Mouse (Mus musculus) ES-E14 (cell line): ENCODE results near the gene Tacc2. TPM values are rescaled to one million over a fixed set of nuclear protein-coding genes. Genes with fewer than 3 reads are reported as not detected.

Experiments
- DNase-seq: peaks from one replicate; pipeline ENCODE4 v3.0.0-alpha.2; 2013; ENCODE audit warnings: low read depth, low spot score
- H3K27ac ChIP-seq: 2 replicates; pipeline ENCODE4 v1.5.1; 2012; ENCODE audit warnings: low read depth, mild to moderate bottlenecking, low read length, moderate library complexity, mixed read lengths; ENCODE audit not compliant: poor library complexity, insufficient read depth, severe bottlenecking
- H3K36me3 ChIP-seq: 2 replicates; pipeline ENCODE4 v1.6.1; 2012; ENCODE audit warnings: mild to moderate bottlenecking, low read length, moderate library complexity, mixed read lengths; ENCODE audit not compliant: control insufficient read depth, poor library complexity, insufficient read depth, severe bottlenecking
- H3K4me1 ChIP-seq, 2 experiments: fragments of 150-350 bp in 1 of 2; sonication (generic) in 1 of 2; 2 replicates each; pipeline ENCODE4 v1.6.1; 2012; ENCODE audit warnings: low read length in 2 of 2, mild to moderate bottlenecking in 1 of 2, mixed read lengths in 1 of 2; ENCODE audit not compliant: control insufficient read depth in 2 of 2, insufficient read depth in 2 of 2, poor library complexity in 1 of 2
- H3K4me3 ChIP-seq, 2 experiments: fragments of 150-350 bp in 1 of 2; sonication (generic) in 1 of 2; 2 replicates each; pipeline ENCODE4 v1.5.1; 2012; ENCODE audit warnings: low read length in 2 of 2, low read depth in 1 of 2, mild to moderate bottlenecking in 1 of 2, mixed read lengths in 1 of 2; ENCODE audit not compliant: insufficient read depth in 1 of 2, poor library complexity in 1 of 2, severe bottlenecking in 1 of 2
- H3K9ac ChIP-seq: 2 replicates; pipeline ENCODE4 v1.6.1; 2012; ENCODE audit warnings: low read depth, mild to moderate bottlenecking, low read length, mixed read lengths; ENCODE audit not compliant: poor library complexity, insufficient read depth, severe bottlenecking
- H3K9me3 ChIP-seq: fragments of 150-350 bp; sonication (generic); 2 replicates; pipeline ENCODE4 v1.6.1; 2012; ENCODE audit warnings: low read depth, mild to moderate bottlenecking, low read length; ENCODE audit not compliant: control insufficient read depth, insufficient read depth
- CHD2 ChIP-seq: IDR thresholded peaks from 2 replicates; pipeline ENCODE4 v1.6.1; 2014; ENCODE audit warnings: mild to moderate bottlenecking, low read depth, low read length, inconsistent platforms
- HCFC1 ChIP-seq: IDR thresholded peaks from 2 replicates; pipeline ENCODE4 v1.6.1; 2012; ENCODE audit warnings: low read length, inconsistent platforms, borderline replicate concordance; ENCODE audit not compliant: insufficient read depth
- MAFK ChIP-seq: IDR thresholded peaks from 2 replicates; pipeline ENCODE4 v1.6.1; 2014; ENCODE audit warnings: mild to moderate bottlenecking, low read depth, low read length, inconsistent platforms; ENCODE audit not compliant: insufficient read depth
- ZC3H11A ChIP-seq: IDR thresholded peaks from 2 replicates; pipeline ENCODE4 v1.6.1; 2012; ENCODE audit warnings: low read depth, mild to moderate bottlenecking, inconsistent platforms, low read length, borderline replicate concordance
- ZNF384 ChIP-seq: IDR thresholded peaks from 2 replicates; pipeline ENCODE4 v1.6.1; 2012; ENCODE audit warnings: low read depth, low read length, inconsistent platforms
- in situ Hi-C, 2 experiments: fragments of 600-800 bp; cut with MboI; formaldehyde crosslinking; loops; one replicate each; pipeline ENCODE4 v1.15.1; 2025; ENCODE audit warnings: low sequenced_read_pairs in 2 of 2, inconsistent platforms in 1 of 2; ENCODE audit not compliant: unreplicated experiment in 2 of 2
- total RNA-seq: library from RNA; depleted of rRNA; stranded (reverse); fragments of 300-350 nt; gene quantifications from 2 replicates; pipeline ENCODE4 v1.2.3, GENCODE M21; 2012

Tacc2 gene
- total RNA-seq, 1 experiment, result 23.2 TPM

DNA sequence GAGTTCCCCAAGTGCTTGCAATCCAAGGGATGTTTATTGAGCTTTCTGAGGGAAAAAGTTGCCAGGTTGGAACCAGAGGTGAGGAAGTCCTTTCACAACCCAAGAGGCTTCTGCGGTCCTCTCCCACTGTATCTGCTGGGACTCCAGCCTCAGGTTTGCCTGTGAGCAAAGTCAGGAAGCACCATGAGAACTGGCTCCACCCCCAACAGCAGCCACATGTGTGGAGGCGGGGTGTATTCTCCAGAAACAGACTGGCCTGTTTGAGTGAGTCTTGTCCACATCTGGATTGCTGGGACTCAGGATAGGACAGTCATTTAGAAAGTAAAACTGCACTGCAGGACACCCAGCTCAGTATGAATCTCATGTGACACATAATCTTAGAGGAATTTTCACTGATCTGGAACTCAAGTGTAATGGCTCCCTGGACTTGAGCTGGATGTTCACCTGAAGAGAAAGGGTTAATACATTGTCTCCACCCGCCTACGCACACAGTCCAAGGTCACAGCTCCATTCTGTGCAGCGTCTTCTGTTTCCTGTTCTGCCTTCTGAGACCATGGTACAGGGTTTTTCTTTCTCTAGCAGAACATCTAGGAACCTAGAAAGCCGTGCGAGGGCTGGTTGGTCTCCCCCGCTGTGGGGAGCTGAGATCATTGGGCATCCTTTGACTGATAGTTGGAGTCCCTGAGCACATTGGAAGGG is 149.6 kb downstream of the Tacc2 start:
- DNase-seq, result no peak
- peaks cover 21% of the 10 kb centered on the region for H3K36me3 ChIP-seq

DNA sequence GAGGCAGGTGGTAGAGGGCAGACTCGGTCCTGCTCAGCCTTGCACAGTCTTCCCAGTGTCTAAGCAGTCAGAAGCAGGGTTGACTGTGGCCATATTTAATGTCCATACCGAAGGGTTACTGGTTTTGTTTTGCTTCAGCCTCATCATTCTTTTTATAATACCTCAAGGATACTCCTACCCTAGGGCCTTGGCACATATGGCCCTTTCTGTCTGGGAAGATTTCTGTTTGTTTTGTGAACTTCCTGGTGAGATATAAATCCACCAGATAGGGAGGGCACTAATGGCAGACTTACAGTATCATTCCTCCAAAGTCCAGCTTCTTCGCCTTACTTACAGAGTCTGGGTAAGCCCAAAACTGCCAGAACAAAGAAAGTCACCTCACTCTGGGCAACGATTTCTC is 150.3 kb downstream of the Tacc2 start:
- H3K9me3 ChIP-seq, result no peaks in the 10 kb centered on the region
- H3K4me1 ChIP-seq, result 0 out of 4 replicates have a peak, but pooled peaks cover 0 to 3% of the 10 kb centered on the region in 2 experiments
- no peak for TF ChIP-seq HCFC1
- no peak overlapping the region for H3K27ac ChIP-seq
- H3K4me3 ChIP-seq, result no peak overlapping the region
- no peak for DNase-seq
- in situ Hi-C loops, result no loop called here
- no peak overlapping the region for H3K9ac ChIP-seq
- H3K36me3 ChIP-seq, result peaks cover 19% of the 10 kb centered on the region

More for the DNA sequence above, 149.6 kb downstream of the Tacc2 start:
- H3K4me3 ChIP-seq, result no peak overlapping the region
- H3K4me1 ChIP-seq, result 0 out of 4 replicates have a peak, but pooled peaks cover 0 to 3% of the 10 kb centered on the region in 2 experiments
- TF ChIP-seq ZC3H11A (no peak), MAFK (no peak), CHD2 (no peak)
- in situ Hi-C loops, result no loop called here
- H3K9ac ChIP-seq, result no peak overlapping the region
- no peak overlapping the region for H3K27ac ChIP-seq
- H3K9me3 ChIP-seq, result no peaks in the 10 kb centered on the region

DNA sequence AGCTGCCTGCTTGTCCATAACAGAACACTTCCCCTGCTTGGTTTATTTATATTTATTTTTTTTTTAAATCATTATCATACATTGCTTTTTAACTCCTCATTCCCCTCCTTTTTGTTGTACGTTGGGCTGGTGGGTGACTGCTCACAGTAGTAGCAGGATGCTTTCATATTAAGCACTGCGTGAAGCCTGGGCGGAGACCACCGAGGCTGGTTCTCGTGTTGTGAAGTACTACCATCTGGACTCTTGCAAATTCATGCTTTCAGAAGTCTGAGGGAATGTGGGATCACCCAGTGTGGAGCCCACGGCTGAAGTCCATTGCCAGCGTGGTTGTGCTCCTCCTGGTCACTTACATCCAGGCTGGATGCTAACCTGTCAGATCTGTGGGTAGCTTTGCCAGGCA is 154.6 kb downstream of the Tacc2 start:
- no peaks in the 10 kb centered on the region for H3K9me3 ChIP-seq
- in situ Hi-C loops, result no loop called here
- DNase-seq, result no peak
- no peaks in the 10 kb centered on the region for H3K4me1 ChIP-seq
- no peak overlapping the region for H3K4me3 ChIP-seq
- H3K27ac ChIP-seq, result no peak overlapping the region
- peaks cover 39% of the 10 kb centered on the region for H3K36me3 ChIP-seq
- TF ChIP-seq MAFK (no peak), ZC3H11A (no peak), HCFC1 (no peak), CHD2 (no peak), ZNF384 (no peak)
- no peak overlapping the region for H3K9ac ChIP-seq

DNA sequence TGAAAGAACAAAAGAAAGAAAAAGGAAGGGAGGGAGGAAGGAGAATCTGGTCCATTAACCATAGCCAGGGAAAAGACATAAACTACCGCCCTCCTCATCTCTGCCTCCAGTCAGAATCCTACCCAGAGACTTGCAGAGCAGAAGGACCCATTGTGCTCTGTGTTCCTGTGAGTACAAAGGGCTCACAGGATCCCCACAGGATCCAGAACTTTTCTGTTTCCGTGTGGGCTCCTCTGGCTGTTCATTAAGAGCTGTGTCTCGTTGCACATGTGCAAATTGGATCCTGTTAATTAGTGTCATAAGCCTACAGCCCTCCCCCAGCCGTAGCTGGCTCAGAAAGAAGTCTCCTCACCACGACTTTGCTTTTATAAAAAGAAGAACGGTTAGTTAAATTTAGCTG is 155.7 kb downstream of the Tacc2 start:
- in situ Hi-C loops, result no loop called here
- Histone ChIP-seq H3K27ac (no peak overlapping the region), H3K9me3 (no peaks in the 10 kb centered on the region), H3K4me1 (no peaks in the 10 kb centered on the region), H3K4me3 (no peak overlapping the region), H3K9ac (no peak overlapping the region), H3K36me3 (peaks cover 44% of the 10 kb centered on the region)
- TF ChIP-seq ZC3H11A (no peak), HCFC1 (no peak), CHD2 (no peak), MAFK (no peak), ZNF384 (no peak)
- no peak for DNase-seq

DNA sequence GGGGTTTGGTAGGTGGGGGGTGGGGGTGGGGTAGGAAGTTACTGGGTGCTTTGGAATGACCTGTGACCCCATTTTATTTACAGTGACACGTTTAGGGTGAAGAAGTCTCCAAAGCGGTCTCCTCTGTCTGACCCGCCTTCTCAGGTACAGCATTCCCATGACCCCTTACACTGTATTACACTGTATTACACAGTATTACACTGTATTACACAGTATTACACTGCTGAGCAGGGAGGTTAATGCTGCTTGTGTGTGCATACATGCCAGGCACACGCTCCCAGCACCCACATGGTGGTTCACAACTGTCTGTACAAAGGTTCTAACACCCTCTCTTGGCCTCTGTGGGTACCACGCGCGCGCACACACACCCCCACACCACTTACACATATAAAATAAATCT is 156.2 kb downstream of the Tacc2 start:
- H3K27ac ChIP-seq, result no peak overlapping the region
- DNase-seq, result no peak

More for the DNA sequence above, 156.2 kb downstream of the Tacc2 start:
- H3K36me3 ChIP-seq, result peaks cover 43% of the 10 kb centered on the region
- in situ Hi-C loops, result no loop called here
- H3K9me3 ChIP-seq, result no peaks in the 10 kb centered on the region
- H3K9ac ChIP-seq, result no peak overlapping the region
- TF ChIP-seq ZC3H11A (no peak), MAFK (no peak), HCFC1 (no peak), CHD2 (no peak), ZNF384 (no peak)
- H3K4me1 ChIP-seq, result no peaks in the 10 kb centered on the region
- H3K4me3 ChIP-seq, result no peak overlapping the region
